In genomic region chr2:50830056-50830720, GRCm38 (mm10) we compare ENCODE assay signal across 11 mouse cellular contexts.
DNase-seq lines count a peak whose midpoint lies in the region; ATAC-seq and TF ChIP-seq lines count a peak whose summit lies in the region.
"Had no signal": no experiment of that assay in that cellular context is flagged by ENCODE, and none has a peak within 500 bp of the region (broad histone marks: within the 10 kb centered on the region; RNA-seq: fewer than 3 reads in every experiment).

No protein-coding gene starts in this region.

- H3K9me3 ChIP-seq in midbrain, postnatal 0 days (ENCODE audit: low read length): no peaks in the 10 kb centered on the region
- H3K9me3 ChIP-seq in midbrain, embryonic 10.5 days (replicated peaks): no peaks in the 10 kb centered on the region
- H3K9me3 ChIP-seq: forebrain, embryonic 12.5 days had no signal

- no peak overlapping the region for H3K4me2 ChIP-seq in midbrain, postnatal 0 days (ENCODE audit: low read depth, low read length, poor library complexity, severe bottlenecking)
- H3K4me2 ChIP-seq: forebrain, embryonic 12.5 days had no signal

- peak; percentile 45 for TF ChIP-seq CTCF in midbrain, postnatal 0 days (IDR thresholded peaks at IDR 0.05)

- no peaks in the 10 kb centered on the region for H3K36me3 ChIP-seq in midbrain, postnatal 0 days (ENCODE audit: insufficient read depth, low read length)
- H3K36me3 ChIP-seq in midbrain, embryonic 10.5 days: no peaks in the 10 kb centered on the region
- H3K36me3 ChIP-seq: forebrain, embryonic 12.5 days had no signal

- DNase-seq in heart, adult 9 months (ENCODE audit: low spot score in 2 of 2): peak; percentile 51 to 53
- no peak for DNase-seq in heart, postnatal 25 days (ENCODE audit: low spot score)
- no peak for DNase-seq in midbrain, postnatal 0 days (ENCODE audit: low spot score)
- no peak for DNase-seq in midbrain, embryonic 10.5 days (ENCODE audit: low spot score)
- DNase-seq in NIH3T3 (ENCODE audit: low read depth): peak; percentile 15
- DNase-seq in right cerebral cortex, postnatal 4 days: no peak
- DNase-seq: cerebellum, postnatal 25 days; right cerebral cortex, adult 18-20 months had no signal

- H3K4me1 ChIP-seq in midbrain, postnatal 0 days (ENCODE audit: insufficient read depth, low read length): no peaks in the 10 kb centered on the region
- peaks cover 11% of the 10 kb centered on the region for H3K4me1 ChIP-seq in midbrain, embryonic 10.5 days

- ATAC-seq in midbrain, postnatal 0 days (ENCODE audit: low FRiP score): no peak
- ATAC-seq in megakaryocyte progenitor cell, adult 5-6 weeks (replicated peaks; ENCODE audit: poor library complexity): peak; percentile 41; the same call in 1 of the 2 replicates
- ATAC-seq in megakaryocyte-erythroid progenitor cell, adult 5-6 weeks (replicated peaks; ENCODE audit: low FRiP score, low TSS enrichment, poor library complexity, severe bottlenecking): no peak

- no peak overlapping the region for H3K9ac ChIP-seq in midbrain, postnatal 0 days (replicated peaks; ENCODE audit: low read length, poor library complexity, severe bottlenecking)
- H3K9ac ChIP-seq: forebrain, embryonic 12.5 days had no signal

- no peak overlapping the region for H3K27ac ChIP-seq in midbrain, postnatal 0 days (ENCODE audit: low read depth, low read length)
- H3K27ac ChIP-seq in midbrain, embryonic 10.5 days (replicated peaks): no peak overlapping the region
- H3K27ac ChIP-seq: forebrain, embryonic 12.5 days had no signal

- H3K4me3 ChIP-seq in midbrain, postnatal 0 days (ENCODE audit: low read depth, low read length): no peak overlapping the region
- H3K4me3 ChIP-seq in midbrain, embryonic 10.5 days: no peak overlapping the region
- H3K4me3 ChIP-seq: forebrain, embryonic 12.5 days had no signal

- WGBS in midbrain, postnatal 0 days: 73% methylated on average over 5 of the region's 5 CpGs
- WGBS in midbrain, embryonic 10.5 days: 78% methylated on average over 5 of the region's 5 CpGs

- no peaks in the 10 kb centered on the region for H3K27me3 ChIP-seq in midbrain, postnatal 0 days (ENCODE audit: insufficient read depth, low read length)
- H3K27me3 ChIP-seq in midbrain, embryonic 10.5 days (ENCODE audit: low read depth, poor library complexity, severe bottlenecking): no peaks in the 10 kb centered on the region
- H3K27me3 ChIP-seq: forebrain, embryonic 12.5 days had no signal

- intact Hi-C loops in heart, postnatal 25 days (cut with DNase I): no loop called here

Comparison
In these comparisons a context has a peak if more than half of its experiments do, and no peak if none do; other contexts are left out.
1. DNase-seq: peak in heart, adult 9 months (2 of 2) and NIH3T3 (single experiment); none in heart, postnatal 25 days (single experiment), midbrain, postnatal 0 days (single experiment), midbrain, embryonic 10.5 days (single experiment) and right cerebral cortex, postnatal 4 days (single experiment).